Mouse (Mus musculus): ENCODE data around the gene Kti12. TPM values are rescaled to one million over a fixed set of nuclear protein-coding genes. Genes with fewer than 3 reads are reported as not detected.

The Kti12 gene
- total RNA-seq, 2 experiments from 2014 or later: 2.1 to 2.8 TPM

DNA sequence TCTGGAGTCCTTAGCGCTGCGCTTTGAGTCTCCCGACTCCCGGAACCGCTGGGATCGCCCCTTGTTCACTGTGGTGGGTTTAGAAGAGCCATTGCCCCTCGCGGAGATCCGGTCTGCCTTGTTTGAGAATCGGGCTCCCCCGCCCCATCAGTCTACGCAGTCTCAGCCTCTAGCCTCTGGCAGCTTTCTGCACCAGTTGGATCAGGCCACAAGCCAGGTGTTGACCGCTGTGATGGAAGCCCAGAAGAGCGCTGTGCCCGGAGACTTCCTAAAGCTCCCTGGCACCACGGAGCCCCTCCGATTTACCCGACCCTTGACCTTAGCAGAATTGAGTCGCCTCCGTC is 892 bp downstream of the Kti12 start, which contains the start of gene A730015C16Rik:
Gene A730015C16Rik (minus strand): TSS at position 115 of the 344 bp plus-strand sequence.
- peak; percentile 46 for ATAC-seq (replicated peaks; ENCODE audit: low FRiP score, poor library complexity, severe bottlenecking)

GRCm38 (mm10) chr4:108866806-108867205 is 19.2 kb downstream of the Kti12 start:
- ATAC-seq (replicated peaks; ENCODE audit: low FRiP score, poor library complexity, severe bottlenecking): peak; percentile 83

- peak; percentile 85 for ATAC-seq (replicated peaks; ENCODE audit: low FRiP score, poor library complexity, severe bottlenecking)
Measured at GRCm38 (mm10) chr4:108869730-108870374, 22.3 kb downstream of the Kti12 start.

DNA sequence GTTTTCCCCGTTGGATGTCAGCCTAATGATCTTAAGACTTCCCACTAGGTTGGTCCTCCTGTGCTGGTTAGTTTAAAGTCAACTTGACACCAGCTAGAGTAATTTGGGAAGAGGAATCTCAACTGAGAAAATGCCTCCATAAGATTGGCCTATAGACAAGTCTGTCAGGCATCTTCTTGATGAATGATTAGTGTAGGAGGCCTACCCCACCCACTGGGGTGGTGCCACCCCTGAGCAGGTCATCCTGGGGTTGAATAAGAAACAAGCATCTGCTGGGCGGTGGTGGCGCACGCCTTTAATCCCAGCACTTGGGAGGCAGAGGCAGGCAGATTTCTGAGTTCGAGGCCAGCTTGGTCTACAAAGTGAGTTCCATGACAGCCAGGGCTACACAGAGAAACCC is 26.2 kb downstream of the Kti12 start:
- no peak for ATAC-seq (replicated peaks; ENCODE audit: low FRiP score, poor library complexity, severe bottlenecking)

DNA sequence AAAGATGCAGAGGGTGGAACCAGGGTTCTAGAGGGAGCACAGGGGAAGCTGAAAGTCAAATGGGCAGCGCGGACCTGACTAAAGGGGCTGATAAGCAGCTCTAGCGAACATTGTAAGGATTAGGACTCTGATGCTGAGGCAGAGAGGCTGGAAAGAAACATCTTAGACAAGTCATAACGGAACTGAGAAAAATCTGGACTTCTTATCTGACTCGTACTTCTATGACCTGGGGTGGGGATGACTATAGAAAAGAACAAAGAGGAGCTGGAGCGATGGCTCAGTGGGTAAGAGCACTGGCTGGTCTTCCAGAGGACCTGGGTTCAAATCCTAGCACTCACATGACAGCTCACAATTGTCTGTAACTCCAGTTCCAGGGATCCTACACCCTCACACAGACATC is 30.3 kb downstream of the Kti12 start:
- ATAC-seq (replicated peaks; ENCODE audit: low FRiP score, poor library complexity, severe bottlenecking): no peak

- peak; percentile 95 for ATAC-seq (replicated peaks; ENCODE audit: low FRiP score, poor library complexity, severe bottlenecking)
Measured at GRCm38 (mm10) chr4:108878963-108879822, 31.6 kb downstream of the Kti12 start, which contains the start of gene Rab3b. TSS of gene Rab3b (plus strand) at chr4:108879063.

DNA sequence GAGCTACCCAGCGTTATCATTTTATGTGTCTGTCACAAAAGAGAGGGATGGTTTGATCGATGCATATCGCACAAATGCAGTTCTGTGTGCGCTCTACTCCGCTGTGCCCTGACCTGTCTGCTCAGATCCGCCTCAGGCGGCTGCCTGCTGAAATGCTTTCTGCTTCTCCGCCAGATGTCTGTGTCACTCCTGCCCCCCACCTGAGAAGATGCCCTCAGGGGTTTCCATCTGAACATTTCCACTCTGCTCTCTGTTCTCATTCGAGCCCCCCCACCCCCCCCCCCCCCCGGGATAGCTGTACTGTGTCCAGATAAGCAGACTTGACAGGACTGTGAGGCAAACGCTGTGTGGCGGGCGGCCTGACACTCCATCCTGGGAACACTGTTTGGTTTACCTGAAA is 36.2 kb downstream of the Kti12 start:
- ATAC-seq (replicated peaks; ENCODE audit: low FRiP score, poor library complexity, severe bottlenecking): no peak

GRCm38 (mm10) chr4:108887456-108887855 is 39.9 kb downstream of the Kti12 start:
- no peak for ATAC-seq (replicated peaks; ENCODE audit: low FRiP score, poor library complexity, severe bottlenecking)

DNA sequence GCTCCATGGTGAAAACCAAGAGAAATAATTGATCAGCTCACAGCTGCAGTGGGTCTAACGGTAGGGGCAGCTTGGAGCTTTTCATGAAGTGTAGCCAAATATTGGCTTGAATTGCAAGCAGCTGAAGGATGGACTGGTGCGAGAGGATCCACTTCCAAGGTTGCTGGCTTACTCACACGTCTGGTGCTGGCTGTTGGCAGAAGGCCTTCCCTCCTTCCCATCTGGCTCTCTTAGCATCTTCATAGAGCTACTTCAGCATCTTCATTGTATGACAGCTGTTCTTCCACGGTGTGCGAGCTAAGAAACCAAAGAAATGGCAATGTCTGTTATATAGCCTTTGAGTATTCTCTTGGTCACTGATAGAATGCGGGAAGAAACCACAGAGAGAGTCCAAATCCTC is 43.3 kb downstream of the Kti12 start:
- ATAC-seq (replicated peaks; ENCODE audit: low FRiP score, poor library complexity, severe bottlenecking): no peak

Other genes starting within 250 kb of the Kti12 start
- gene Cc2d1b, start 227.8 kb upstream of the Kti12 start, total RNA-seq (2015; ENCODE audit: low replicate concordance): 2.7 and 13.0 TPM in 2 replicates
- gene Cc2d1b, start 227.8 kb upstream of the Kti12 start, total RNA-seq (2017; ENCODE audit: low replicate concordance): 8.3 and 8.8 TPM in 2 replicates
- not detected in 2 replicates for gene 3110021N24Rik, start 128.1 kb upstream of the Kti12 start, total RNA-seq (2015; ENCODE audit: low replicate concordance)
- gene 3110021N24Rik, start 128.1 kb upstream of the Kti12 start, total RNA-seq (2017; ENCODE audit: low replicate concordance): not detected in 2 replicates
- gene Zfyve9, start 67.0 kb upstream of the Kti12 start, total RNA-seq (2015; ENCODE audit: low replicate concordance): 1.3 TPM in 1 of 2 replicates, not detected in the other
- gene Zfyve9, start 67.0 kb upstream of the Kti12 start, total RNA-seq (2017; ENCODE audit: low replicate concordance): 1.7 and 1.8 TPM in 2 replicates
- gene Btf3l4, start 14.2 kb upstream of the Kti12 start, total RNA-seq (2015; ENCODE audit: low replicate concordance): 17.1 and 21.7 TPM in 2 replicates
- 12.0 and 18.3 TPM in 2 replicates for gene Btf3l4, start 14.2 kb upstream of the Kti12 start, total RNA-seq (2017; ENCODE audit: low replicate concordance)
- gene Txndc12, start 13.2 kb upstream of the Kti12 start, total RNA-seq (2015; ENCODE audit: low replicate concordance): 11.5 and 11.9 TPM in 2 replicates
- 9.5 and 14.5 TPM in 2 replicates for gene Txndc12, start 13.2 kb upstream of the Kti12 start, total RNA-seq (2017; ENCODE audit: low replicate concordance)
- gene A730015C16Rik, start 834 bp downstream of the Kti12 start, total RNA-seq (2015; ENCODE audit: low replicate concordance): not detected in 2 replicates
- gene A730015C16Rik, start 834 bp downstream of the Kti12 start, total RNA-seq (2017; ENCODE audit: low replicate concordance): not detected in 2 replicates
- not detected in 2 replicates for gene Rab3b, start 31.3 kb downstream of the Kti12 start, total RNA-seq (2015; ENCODE audit: low replicate concordance)
- not detected in 2 replicates for gene Rab3b, start 31.3 kb downstream of the Kti12 start, total RNA-seq (2017; ENCODE audit: low replicate concordance)
- gene Nrd1, start 152.9 kb downstream of the Kti12 start, total RNA-seq (2015; ENCODE audit: low replicate concordance): 178 and 182 TPM in 2 replicates
- 191 and 203 TPM in 2 replicates for gene Nrd1, start 152.9 kb downstream of the Kti12 start, total RNA-seq (2017; ENCODE audit: low replicate concordance)

Measured in erythroblast, adult 5-6 weeks (primary cell).